In genomic region chr10:80398174-80398535, GRCm38 (mm10) we compare ENCODE assay signal across 7 mouse cellular contexts. TPM values are rescaled to one million over a fixed set of nuclear protein-coding genes. Genes with fewer than 3 reads are reported as not detected.
A peak's percentile ranks its signal among the peaks of the same experiment; 100 is the strongest.
DNase-seq lines count a peak whose midpoint lies in the region; ATAC-seq lines count a peak whose summit lies in the region.

No protein-coding gene starts in this region.

- H3K9me3 ChIP-seq in lung, embryonic 16.5 days (ENCODE audit: control insufficient read depth, low read length): 0 out of 2 replicates have a peak, but pooled peaks cover under 1% of the 10 kb centered on the region
- H3K9me3 ChIP-seq in embryonic facial prominence, embryonic 15.5 days (replicated peaks): no peaks in the 10 kb centered on the region
- H3K9me3 ChIP-seq in limb, embryonic 11.5 days (ENCODE audit: control insufficient read depth, low read length): no peaks in the 10 kb centered on the region
- no peaks in the 10 kb centered on the region for H3K9me3 ChIP-seq in stomach, embryonic 14.5 days (ENCODE audit: control insufficient read depth, low read depth, low read length)

- DNase-seq in lung, postnatal 25 days (ENCODE audit: low spot score): no peak
- no peak for DNase-seq in limb, embryonic 11.5 days (ENCODE audit: low spot score)
- no peak for DNase-seq in left cerebral cortex, postnatal 10 days (ENCODE audit: extremely low spot score in 1 of 2, low spot score in 2 of 2)
- DNase-seq in adrenal gland, postnatal 36 days: no peak

- H3K27ac ChIP-seq in lung, embryonic 16.5 days (ENCODE audit: low read length): peak overlapping the region; percentile 99
- peak overlapping the region; percentile 99 for H3K27ac ChIP-seq in embryonic facial prominence, embryonic 15.5 days (replicated peaks)
- H3K27ac ChIP-seq in limb, embryonic 11.5 days (replicated peaks; ENCODE audit: low read depth, low read length): peak overlapping the region; percentile 99
- H3K27ac ChIP-seq in stomach, embryonic 14.5 days (ENCODE audit: low read length): peak overlapping the region; percentile 100

- peak overlapping the region; percentile 83 for H3K4me3 ChIP-seq in lung, embryonic 16.5 days (ENCODE audit: low read length)
- H3K4me3 ChIP-seq in embryonic facial prominence, embryonic 15.5 days (replicated peaks): peak overlapping the region; percentile 82
- H3K4me3 ChIP-seq in limb, embryonic 11.5 days (ENCODE audit: low read depth, low read length): peak overlapping the region; percentile 70
- peak overlapping the region; percentile 71 for H3K4me3 ChIP-seq in stomach, embryonic 14.5 days (ENCODE audit: low read depth, low read length)

- peak overlapping the region; percentile 94 for H3K9ac ChIP-seq in lung, embryonic 16.5 days (ENCODE audit: low read length)
- peak overlapping the region; percentile 70 for H3K9ac ChIP-seq in embryonic facial prominence, embryonic 15.5 days
- peak overlapping the region; percentile 98 for H3K9ac ChIP-seq in limb, embryonic 11.5 days (ENCODE audit: low read length)
- H3K9ac ChIP-seq in stomach, embryonic 14.5 days (replicated peaks; ENCODE audit: low read depth, low read length): peak overlapping the region; percentile 94

- no peak for ATAC-seq in lung, embryonic 16.5 days (ENCODE audit: low read depth)
- no peak for ATAC-seq in embryonic facial prominence, embryonic 15.5 days (ENCODE audit: insufficient number of reproducible peaks, low FRiP score, low TSS enrichment, low read depth)
- ATAC-seq in limb, embryonic 11.5 days (ENCODE audit: insufficient number of reproducible peaks, low FRiP score, low TSS enrichment, low read depth): no peak
- no peak for ATAC-seq in stomach, embryonic 14.5 days (ENCODE audit: insufficient number of reproducible peaks, insufficient read depth, low FRiP score, low read depth)

- H3K36me3 ChIP-seq in lung, embryonic 16.5 days (ENCODE audit: control insufficient read depth, insufficient read depth, low read length): peaks cover 34% of the 10 kb centered on the region
- peaks cover 62% of the 10 kb centered on the region for H3K36me3 ChIP-seq in embryonic facial prominence, embryonic 15.5 days
- peaks cover 29% of the 10 kb centered on the region for H3K36me3 ChIP-seq in limb, embryonic 11.5 days (ENCODE audit: control insufficient read depth, insufficient read depth, low read length)
- H3K36me3 ChIP-seq in stomach, embryonic 14.5 days (ENCODE audit: control insufficient read depth, insufficient read depth, low read length): peaks cover 48% of the 10 kb centered on the region

- intact Hi-C loops in left cerebral cortex, postnatal 10 days (cut with DNase I): no loop called here

- peak overlapping the region; percentile 94 for H3K4me2 ChIP-seq in lung, embryonic 16.5 days (ENCODE audit: low read depth, low read length)
- H3K4me2 ChIP-seq in embryonic facial prominence, embryonic 15.5 days (replicated peaks): peak overlapping the region; percentile 83
- H3K4me2 ChIP-seq in limb, embryonic 11.5 days (ENCODE audit: low read depth, severe bottlenecking): peak overlapping the region; percentile 87
- H3K4me2 ChIP-seq in stomach, embryonic 14.5 days (replicated peaks; ENCODE audit: low read depth, low read length): peak overlapping the region; percentile 88

- H3K4me1 ChIP-seq in lung, embryonic 16.5 days (replicated peaks; ENCODE audit: control insufficient read depth, insufficient read depth, low read length): peaks cover 24% of the 10 kb centered on the region
- peaks cover 30% of the 10 kb centered on the region for H3K4me1 ChIP-seq in embryonic facial prominence, embryonic 15.5 days
- H3K4me1 ChIP-seq in limb, embryonic 11.5 days (ENCODE audit: control insufficient read depth, insufficient read depth, low read length): peaks cover 19% of the 10 kb centered on the region
- peaks cover 22% of the 10 kb centered on the region for H3K4me1 ChIP-seq in stomach, embryonic 14.5 days (ENCODE audit: control insufficient read depth, insufficient read depth, low read length)

- no peaks in the 10 kb centered on the region for H3K27me3 ChIP-seq in lung, embryonic 16.5 days (ENCODE audit: control insufficient read depth, insufficient read depth, low read depth, low read length)
- no peaks in the 10 kb centered on the region for H3K27me3 ChIP-seq in embryonic facial prominence, embryonic 15.5 days
- no peaks in the 10 kb centered on the region for H3K27me3 ChIP-seq in limb, embryonic 11.5 days (ENCODE audit: control insufficient read depth, insufficient read depth, low read length)
- no peaks in the 10 kb centered on the region for H3K27me3 ChIP-seq in stomach, embryonic 14.5 days (ENCODE audit: control insufficient read depth, insufficient read depth, low read length)

- WGBS in lung, embryonic 16.5 days: 0% methylated on average over 1 of the region's 1 CpGs
- WGBS in embryonic facial prominence, embryonic 15.5 days: 0% methylated on average over 1 of the region's 1 CpGs
- WGBS in limb, embryonic 11.5 days: 0% methylated on average over 1 of the region's 1 CpGs
- 0% methylated on average over 1 of the region's 1 CpGs for WGBS in stomach, embryonic 14.5 days

RNA-seq across cellular contexts. Expression of gene Mbd3, which starts 1.2 kb away (rescaled TPM):
- polyA plus RNA-seq in lung, embryonic 16.5 days (2015; fragmentation: Nextera tagmentation; extraction: Ambion mirVana): 192 and 204 TPM in 2 replicates
- polyA plus RNA-seq in embryonic facial prominence, embryonic 15.5 days (2015; fragmentation: Nextera tagmentation; extraction: Ambion mirVana): 247 and 250 TPM in 2 replicates
- 302 and 337 TPM in 2 replicates for polyA plus RNA-seq in limb, embryonic 11.5 days (2014; fragmentation: Nextera tagmentation; extraction: Ambion mirVana)
- 194 and 200 TPM in 2 replicates for polyA plus RNA-seq in stomach, embryonic 14.5 days (2014; fragmentation: Nextera tagmentation; extraction: Ambion mirVana)
- total RNA-seq in left cerebral cortex, postnatal 10 days (2021): 100 to 1,000 TPM; 121 to 124 TPM
- 100 to 1,000 TPM; 140 to 148 TPM for total RNA-seq in adrenal gland, postnatal 36 days (2021)

RNA-seq across cellular contexts. Expression of gene Uqcr11, which starts 8.5 kb away (rescaled TPM):
- 618 and 673 TPM in 2 replicates for polyA plus RNA-seq in lung, embryonic 16.5 days (2015; fragmentation: Nextera tagmentation; extraction: Ambion mirVana)
- 659 and 673 TPM in 2 replicates for polyA plus RNA-seq in embryonic facial prominence, embryonic 15.5 days (2015; fragmentation: Nextera tagmentation; extraction: Ambion mirVana)
- polyA plus RNA-seq in limb, embryonic 11.5 days (2014; fragmentation: Nextera tagmentation; extraction: Ambion mirVana): 527 and 533 TPM in 2 replicates
- 645 and 784 TPM in 2 replicates for polyA plus RNA-seq in stomach, embryonic 14.5 days (2014; fragmentation: Nextera tagmentation; extraction: Ambion mirVana)
- 100 to 1,000 TPM; 508 to 513 TPM for total RNA-seq in left cerebral cortex, postnatal 10 days (2021)
- total RNA-seq in adrenal gland, postnatal 36 days (2021): 100 to 1,000 TPM; 876 to 886 TPM

RNA-seq across cellular contexts. Expression of gene Mex3d, which starts 10.7 kb away (rescaled TPM):
- 4.4 and 4.5 TPM in 2 replicates for polyA plus RNA-seq in lung, embryonic 16.5 days (2015; fragmentation: Nextera tagmentation; extraction: Ambion mirVana)
- 7.2 and 8.4 TPM in 2 replicates for polyA plus RNA-seq in embryonic facial prominence, embryonic 15.5 days (2015; fragmentation: Nextera tagmentation; extraction: Ambion mirVana)
- polyA plus RNA-seq in limb, embryonic 11.5 days (2014; fragmentation: Nextera tagmentation; extraction: Ambion mirVana): 9.8 and 10.4 TPM in 2 replicates
- polyA plus RNA-seq in stomach, embryonic 14.5 days (2014; fragmentation: Nextera tagmentation; extraction: Ambion mirVana): 7.7 and 8.1 TPM in 2 replicates
- 10 to 100 TPM; 31.1 to 35.4 TPM for total RNA-seq in left cerebral cortex, postnatal 10 days (2021)
- total RNA-seq in adrenal gland, postnatal 36 days (2021): 10 to 100 TPM; 22.4 to 29.9 TPM

RNA-seq across cellular contexts. Expression of gene Tcf3, which starts 35.3 kb away (rescaled TPM):
- polyA plus RNA-seq in lung, embryonic 16.5 days (2015; fragmentation: Nextera tagmentation; extraction: Ambion mirVana): 81.0 and 82.4 TPM in 2 replicates
- polyA plus RNA-seq in embryonic facial prominence, embryonic 15.5 days (2015; fragmentation: Nextera tagmentation; extraction: Ambion mirVana): 133 and 135 TPM in 2 replicates
- polyA plus RNA-seq in limb, embryonic 11.5 days (2014; fragmentation: Nextera tagmentation; extraction: Ambion mirVana): 232 and 248 TPM in 2 replicates
- 107 and 108 TPM in 2 replicates for polyA plus RNA-seq in stomach, embryonic 14.5 days (2014; fragmentation: Nextera tagmentation; extraction: Ambion mirVana)
- 10 to 100 TPM; 29.6 to 31.1 TPM for total RNA-seq in left cerebral cortex, postnatal 10 days (2021)
- total RNA-seq in adrenal gland, postnatal 36 days (2021): 10 to 100 TPM; 48.2 to 64.3 TPM

RNA-seq across cellular contexts. Expression of gene Plk5, which starts 41.9 kb away (rescaled TPM):
- 0.48 and 0.52 TPM in 2 replicates for polyA plus RNA-seq in lung, embryonic 16.5 days (2015; fragmentation: Nextera tagmentation; extraction: Ambion mirVana)
- 2.0 and 2.2 TPM in 2 replicates for polyA plus RNA-seq in embryonic facial prominence, embryonic 15.5 days (2015; fragmentation: Nextera tagmentation; extraction: Ambion mirVana)
- 0.49 and 0.61 TPM in 2 replicates for polyA plus RNA-seq in limb, embryonic 11.5 days (2014; fragmentation: Nextera tagmentation; extraction: Ambion mirVana)
- 0.30 and 0.62 TPM in 2 replicates for polyA plus RNA-seq in stomach, embryonic 14.5 days (2014; fragmentation: Nextera tagmentation; extraction: Ambion mirVana)
- 1 to 10 TPM; 3.1 to 5.1 TPM for total RNA-seq in left cerebral cortex, postnatal 10 days (2021)
- under 1 TPM in 1 of 2 experiments, not detected in 1; 0.26 TPM for total RNA-seq in adrenal gland, postnatal 36 days (2021)
